Mouse (Mus musculus) left cerebral cortex, postnatal 36 days (tissue): Measurements from ENCODE around the gene Cstf1. TPM values are rescaled to one million over a fixed set of nuclear protein-coding genes. Genes with fewer than 3 reads are reported as not detected.

Experiments
- DNase-seq, 2 experiments: peaks; one replicate each; pipeline ENCODE4 v3.0.0; 2021 to 2022; ENCODE audit warnings: low spot score in 2 of 2, mixed read lengths in 1 of 2
- intact Hi-C: fragments of 180-260 bp; cut with DNase I; formaldehyde crosslinking; loops from one replicate; pipeline ENCODE4 v1.15.1; 2025
- total RNA-seq, 2 experiments: library from RNA; stranded (reverse); gene quantifications; 2 replicates each; pipeline ENCODE4 v1.2.3; 2021

Cstf1 gene
- total RNA-seq, 2 experiments from 2014 or later: 21.3 to 22.5 TPM

DNA sequence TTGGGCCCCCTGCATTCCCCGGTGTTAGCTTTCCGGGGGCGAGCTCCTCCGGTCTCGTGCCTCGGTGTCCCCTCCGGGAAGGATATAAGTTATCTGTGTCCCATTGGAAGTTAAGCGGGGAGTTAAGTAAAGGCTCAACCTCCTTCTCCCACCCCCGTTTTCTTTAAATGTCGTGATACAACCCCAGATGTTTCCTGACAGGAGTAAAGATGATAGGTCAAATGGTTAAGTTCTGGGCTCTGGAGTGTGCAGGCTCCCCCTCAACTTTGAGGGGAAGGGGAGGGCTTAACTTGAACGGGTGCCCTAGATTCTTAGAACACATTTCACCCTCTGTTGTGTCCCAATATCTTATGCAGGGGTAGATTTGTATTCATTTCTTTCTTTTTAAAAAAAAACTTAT, 777 bp downstream of the Cstf1 start:
- DNase-seq: no peak
- intact Hi-C loops: loop anchor here (5.0 kb wide), 1 partner anchor 71 kb away; the partner anchor contains the start of gene Rtf2

GRCm38 (mm10) chr2:172376551-172376950, 6.1 kb downstream of the Cstf1 start:
- DNase-seq: no peak
- intact Hi-C loops: no loop called here

GRCm38 (mm10) chr2:172376999-172377515, 6.6 kb downstream of the Cstf1 start:
- intact Hi-C loops: no loop called here
- DNase-seq: no peak

DNA sequence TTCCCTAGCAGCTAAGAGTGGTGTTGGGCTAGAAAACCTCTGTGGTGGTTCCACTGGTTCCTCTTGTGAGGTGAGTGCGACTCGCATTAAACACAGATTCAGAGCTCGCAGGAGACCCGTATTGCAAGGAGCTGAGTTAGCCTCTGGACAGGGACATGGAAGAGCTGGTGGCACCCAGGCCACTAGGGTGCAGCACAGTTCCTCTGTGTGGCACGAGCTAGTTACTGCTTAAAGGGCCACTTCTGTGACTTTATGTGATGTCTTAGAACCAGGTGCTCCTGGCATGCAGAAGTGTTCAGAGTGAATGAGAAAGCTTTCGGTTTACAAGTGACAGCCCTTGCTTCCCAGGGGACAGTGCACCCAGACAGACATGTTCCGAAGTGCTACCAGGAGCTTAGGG, 7.9 kb downstream of the Cstf1 start:
- peak in 1 of 2 experiments; percentile 28 for DNase-seq
- intact Hi-C loops: no loop called here

- intact Hi-C loops: no loop called here
- DNase-seq: no peak
These were observed 10.0 kb downstream of the Cstf1 start for GRCm38 (mm10) chr2:172380513-172380912.

DNA sequence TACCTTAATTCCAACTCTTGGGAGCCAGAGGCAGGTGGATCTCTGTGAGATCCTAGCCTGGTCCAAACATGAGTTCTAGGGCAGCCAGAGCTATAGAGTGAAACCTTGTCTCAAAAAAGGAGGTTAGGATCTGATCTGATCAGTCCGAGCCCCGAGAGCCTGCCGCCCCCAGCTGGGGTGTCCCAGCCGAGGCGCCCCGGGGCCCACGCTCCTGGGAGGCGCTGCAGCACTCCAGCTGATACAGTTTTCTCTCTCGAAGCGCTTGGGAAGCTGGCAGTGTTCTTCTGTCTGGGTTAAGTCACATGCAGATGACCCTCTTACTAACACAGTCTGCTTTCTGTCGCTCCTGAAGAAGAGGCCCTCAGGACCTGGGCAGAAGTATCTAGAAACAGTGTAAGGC, 10.9 kb downstream of the Cstf1 start:
- DNase-seq: no peak
- intact Hi-C loops: no loop called here

GRCm38 (mm10) chr2:172381898-172382297, 11.4 kb downstream of the Cstf1 start:
- no peak for DNase-seq
- intact Hi-C loops: no loop called here

GRCm38 (mm10) chr2:172384715-172385114, 14.2 kb downstream of the Cstf1 start:
- no peak for DNase-seq
- intact Hi-C loops: no loop called here

DNA sequence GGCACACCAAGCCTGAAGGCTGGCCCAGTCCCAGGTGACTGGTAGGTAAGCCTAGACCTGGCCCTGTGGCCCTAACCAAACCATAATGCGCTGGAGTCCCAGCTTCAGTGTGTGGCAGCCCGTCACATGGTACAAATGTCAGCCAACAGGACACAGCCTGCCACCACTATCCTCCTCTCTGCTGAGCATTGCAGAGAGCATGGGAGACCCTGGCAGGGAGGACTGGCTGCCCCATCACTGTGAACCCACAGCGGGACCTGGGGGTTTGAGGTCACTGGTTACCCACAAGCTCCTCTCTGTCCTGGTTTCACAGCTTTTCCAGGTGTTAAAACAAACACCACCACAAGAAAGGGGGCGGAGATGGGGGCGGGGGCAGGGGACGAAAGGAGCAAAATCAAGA, 19.9 kb downstream of the Cstf1 start:
- no peak for DNase-seq
- intact Hi-C loops: no loop called here

- intact Hi-C loops: no loop called here
- DNase-seq: peak; percentile 60 to 62
These were observed 21.6 kb downstream of the Cstf1 start for GRCm38 (mm10) chr2:172392041-172392521.

GRCm38 (mm10) chr2:172393391-172394051, 23.0 kb downstream of the Cstf1 start, which contains the start of gene Cass4:
TSS of gene Cass4 (plus strand) at chr2:172393794.
- intact Hi-C loops: no loop called here

DNA sequence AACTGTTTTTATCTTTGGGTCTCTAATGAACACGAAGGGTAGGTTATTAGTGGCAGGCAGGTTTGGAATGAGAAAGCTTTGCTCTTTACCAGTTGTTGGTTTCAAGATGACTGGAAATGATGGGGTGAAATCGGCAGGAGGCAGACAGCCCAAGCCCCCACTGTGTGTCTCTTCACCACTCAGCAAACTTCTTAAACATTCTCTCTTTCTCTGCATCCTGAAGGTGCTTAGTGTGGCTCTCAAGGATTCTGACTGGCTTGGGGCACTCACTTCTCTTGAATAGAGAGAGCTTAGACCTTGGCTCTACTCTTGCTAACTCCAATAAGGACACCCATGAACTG, 23.5 kb downstream of the Cstf1 start:
- intact Hi-C loops: no loop called here
- no peak for DNase-seq

More at GRCm38 (mm10) chr2:172393391-172394051, 23.0 kb downstream of the Cstf1 start, which contains the start of gene Cass4:
- DNase-seq: no peak

DNA sequence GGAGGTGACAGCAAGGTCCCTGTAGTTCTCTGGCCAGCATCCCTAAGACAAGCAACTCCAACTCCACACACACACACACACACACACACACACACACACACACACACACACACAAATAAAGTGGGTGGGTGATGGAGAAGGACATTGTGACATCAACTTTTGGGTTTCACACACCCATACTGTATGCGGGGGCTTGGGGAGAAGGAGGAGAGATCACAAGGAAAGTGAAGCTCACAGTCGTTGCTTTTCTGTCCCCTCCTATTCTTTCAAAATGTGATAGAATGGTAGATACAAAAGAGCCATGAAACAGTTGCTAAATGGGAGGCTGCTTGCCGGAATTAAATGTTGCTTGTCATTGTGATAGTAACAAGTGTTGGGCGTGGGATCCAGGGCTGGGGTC, 24.2 kb downstream of the Cstf1 start:
- no peak for DNase-seq
- intact Hi-C loops: no loop called here

- intact Hi-C loops: no loop called here
- DNase-seq: no peak
These were observed 25.5 kb downstream of the Cstf1 start for GRCm38 (mm10) chr2:172395961-172396360.

DNA sequence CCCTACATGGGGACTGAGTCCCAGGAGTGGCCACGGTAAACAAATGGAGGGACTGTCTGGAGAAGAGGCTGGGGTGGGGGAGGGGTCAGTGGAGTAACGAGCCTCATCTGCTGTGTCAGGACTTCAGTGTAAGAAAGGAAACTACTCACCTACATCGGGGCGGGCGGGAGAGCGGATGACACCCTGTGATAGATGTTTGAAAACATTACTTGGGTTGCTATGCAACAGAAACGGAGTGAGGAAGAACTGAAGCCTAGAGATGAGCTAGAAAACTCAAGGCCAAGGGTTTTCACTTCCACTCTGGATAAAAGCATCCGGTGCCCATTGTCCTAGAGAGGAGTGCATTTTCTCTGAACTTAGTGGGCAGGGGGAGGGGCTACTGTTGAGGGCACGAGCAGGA, 29.4 kb downstream of the Cstf1 start:
- no peak for DNase-seq
- intact Hi-C loops: no loop called here

- no peak for DNase-seq
- intact Hi-C loops: no loop called here
These were observed 30.8 kb downstream of the Cstf1 start for GRCm38 (mm10) chr2:172401116-172401825.

- no peak for DNase-seq
- intact Hi-C loops: no loop called here
These were observed 33.8 kb downstream of the Cstf1 start for GRCm38 (mm10) chr2:172404239-172404638.

DNA sequence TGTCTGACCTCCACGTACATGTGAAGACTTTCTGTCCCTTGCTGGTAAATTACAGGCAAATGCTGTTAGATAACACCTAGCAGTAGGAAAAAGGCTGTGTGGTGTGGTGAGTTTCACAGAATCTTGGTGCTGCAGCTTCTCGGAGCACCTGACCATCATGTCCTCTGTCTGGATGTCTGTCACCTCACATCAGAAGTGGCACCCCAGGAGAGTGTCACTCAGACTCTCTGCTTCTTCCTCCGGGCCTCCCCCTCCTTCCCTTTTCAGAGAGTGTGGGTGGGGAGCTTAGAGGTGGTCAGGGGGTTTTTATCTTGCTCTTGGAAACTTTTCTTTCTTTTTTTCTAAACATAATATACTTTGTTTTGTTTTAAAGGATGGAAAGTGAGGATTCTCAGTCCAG, 34.5 kb downstream of the Cstf1 start:
- intact Hi-C loops: no loop called here
- DNase-seq: no peak

DNA sequence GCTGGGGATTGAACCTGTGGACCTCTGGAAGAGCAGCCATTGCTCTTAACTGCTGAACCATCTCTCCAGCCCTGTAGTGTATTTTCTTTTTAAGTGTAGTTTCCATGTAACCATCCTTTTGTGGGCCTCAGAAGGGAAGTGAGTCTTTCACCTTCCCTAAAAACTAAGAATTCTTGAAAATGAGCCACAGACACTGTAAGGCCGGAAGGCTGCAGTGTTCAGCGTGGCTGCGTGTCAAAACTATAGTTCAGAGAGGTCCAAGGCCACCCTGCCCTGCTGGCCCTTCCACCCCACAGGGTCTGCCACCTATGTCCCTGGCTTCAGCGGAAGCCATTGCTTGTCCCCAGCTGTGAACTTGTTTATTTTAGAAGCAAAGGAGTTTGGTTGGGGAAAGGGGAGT, 35.7 kb downstream of the Cstf1 start:
- intact Hi-C loops: no loop called here
- DNase-seq: no peak

DNA sequence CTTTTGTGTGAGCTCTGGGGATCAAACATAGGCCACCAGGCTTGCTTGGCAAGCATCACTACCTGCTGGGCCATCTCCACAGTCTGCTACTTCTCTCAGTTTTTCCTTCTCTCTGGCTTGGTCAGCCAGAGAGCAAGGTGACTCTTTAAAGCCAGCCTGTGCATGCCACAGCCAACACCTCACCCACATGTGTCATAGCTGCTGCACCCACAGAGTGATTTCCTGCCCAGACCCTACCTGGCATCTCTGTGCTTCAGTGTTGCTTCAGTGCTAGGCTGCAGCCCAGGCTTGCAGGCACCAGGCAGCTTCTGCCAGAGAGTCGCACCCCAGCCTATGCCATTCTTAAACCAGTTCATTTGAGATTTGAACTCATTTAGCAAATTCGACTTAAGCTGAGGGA, 37.0 kb downstream of the Cstf1 start:
- intact Hi-C loops: no loop called here
- DNase-seq: no peak

GRCm38 (mm10) chr2:172410686-172411085, 40.2 kb downstream of the Cstf1 start:
- intact Hi-C loops: no loop called here
- no peak for DNase-seq
